Mouse (Mus musculus): ENCODE measurements at regions not wholly inside any gene's neighbourhood (a gene's known extent, or its start where the extent isn't known, plus 50 kb on each side); places are given as distances from the start of the nearest gene placed in this dataset.

DNA sequence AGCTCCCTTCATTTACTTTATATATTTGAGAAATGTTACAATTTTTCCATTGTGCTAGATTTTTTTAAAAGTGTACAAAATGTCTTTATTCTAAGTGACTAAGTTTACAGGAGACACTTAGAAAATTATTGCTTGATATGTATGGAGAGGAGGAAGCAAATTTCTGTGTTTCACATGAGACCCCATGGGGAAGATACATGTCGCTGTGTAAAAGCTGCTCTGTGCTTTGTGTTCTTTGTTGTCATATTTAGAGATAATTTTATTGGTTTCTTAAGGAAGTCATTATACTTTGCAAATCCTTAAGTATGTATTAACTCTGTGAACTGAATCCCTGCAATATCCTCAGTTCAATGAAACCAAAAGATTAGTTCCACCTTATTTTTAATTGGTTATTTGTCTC, 406.0 kb upstream of the 1700003H04Rik start:
- ATAC-seq (ENCODE audit: low TSS enrichment), result no peak

DNA sequence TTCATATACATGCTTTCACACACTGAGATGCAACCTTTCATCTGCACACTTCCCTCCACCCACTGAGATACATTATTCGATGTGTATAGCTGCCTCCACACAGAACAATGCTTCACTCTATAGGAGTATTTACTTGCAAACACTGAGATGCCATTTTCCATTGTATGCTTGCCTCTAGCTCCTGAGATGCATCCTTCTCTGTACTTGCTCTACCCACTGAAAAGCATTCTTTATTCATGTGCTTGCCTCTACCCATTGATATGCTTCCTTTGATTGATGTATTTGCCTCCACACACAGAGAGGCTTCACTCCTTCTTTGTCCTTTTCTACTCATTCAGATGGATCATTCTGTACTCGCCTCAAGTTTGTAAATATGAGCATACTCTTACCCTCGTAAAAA, 405.6 kb upstream of the 1700003H04Rik start:
- ATAC-seq (ENCODE audit: low TSS enrichment), result no peak

GRCm38 (mm10) chr3:124985428-124985827, 404.5 kb upstream of the 1700003H04Rik start:
- ATAC-seq (ENCODE audit: low TSS enrichment), result no peak

GRCm38 (mm10) chr3:124935147-124935849, 354.4 kb upstream of the 1700003H04Rik start:
- no peak for ATAC-seq (ENCODE audit: low TSS enrichment)

GRCm38 (mm10) chr3:124932655-124933054, 351.8 kb upstream of the 1700003H04Rik start:
- no peak for ATAC-seq (ENCODE audit: low TSS enrichment)

DNA sequence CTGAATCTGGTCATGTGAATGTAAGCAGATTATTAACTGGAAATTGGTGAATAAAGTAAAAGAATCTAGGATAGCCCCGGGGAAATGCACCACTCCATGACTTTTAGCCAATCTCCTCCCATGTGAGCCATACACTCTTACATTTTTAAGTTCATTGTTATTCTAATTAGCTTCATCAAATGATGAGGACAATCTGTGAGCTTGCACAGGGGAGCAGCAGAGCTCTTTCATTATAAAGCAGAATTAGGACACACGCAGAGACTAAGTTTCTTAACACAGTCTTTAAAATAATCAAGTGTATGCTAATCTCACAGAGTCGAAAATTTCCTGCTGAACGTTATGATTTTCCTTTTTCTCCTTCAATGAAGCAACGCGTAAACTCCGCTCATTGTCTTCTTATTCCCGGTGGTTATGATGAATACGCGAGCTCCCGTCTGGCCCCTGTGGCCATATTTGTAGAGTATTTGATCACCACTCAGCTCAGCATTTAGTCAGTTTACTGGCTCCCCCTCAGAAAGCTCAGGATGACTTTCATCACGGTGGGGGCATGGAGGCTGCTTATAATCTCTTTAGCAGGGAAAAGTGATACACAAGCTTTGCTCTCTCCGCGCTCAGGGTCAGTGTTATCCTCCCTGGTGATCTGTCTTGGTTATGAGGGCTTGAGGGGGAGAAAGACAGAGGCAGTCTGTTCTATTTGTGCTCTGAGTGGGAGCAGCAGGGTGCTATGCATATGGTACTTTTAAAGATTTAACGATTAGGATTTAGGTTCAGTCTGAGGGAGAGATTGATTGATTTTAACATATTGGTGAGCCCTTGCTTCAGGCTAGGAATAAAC, 350.1 kb upstream of the 1700003H04Rik start:
- ATAC-seq (ENCODE audit: low TSS enrichment), result peak; percentile 82

- ATAC-seq (ENCODE audit: low TSS enrichment), result no peak
Observed at GRCm38 (mm10) chr3:124908925-124909324, 328.0 kb upstream of the 1700003H04Rik start.
